Mouse (Mus musculus): ENCODE results near the gene Krt81.

DNA sequence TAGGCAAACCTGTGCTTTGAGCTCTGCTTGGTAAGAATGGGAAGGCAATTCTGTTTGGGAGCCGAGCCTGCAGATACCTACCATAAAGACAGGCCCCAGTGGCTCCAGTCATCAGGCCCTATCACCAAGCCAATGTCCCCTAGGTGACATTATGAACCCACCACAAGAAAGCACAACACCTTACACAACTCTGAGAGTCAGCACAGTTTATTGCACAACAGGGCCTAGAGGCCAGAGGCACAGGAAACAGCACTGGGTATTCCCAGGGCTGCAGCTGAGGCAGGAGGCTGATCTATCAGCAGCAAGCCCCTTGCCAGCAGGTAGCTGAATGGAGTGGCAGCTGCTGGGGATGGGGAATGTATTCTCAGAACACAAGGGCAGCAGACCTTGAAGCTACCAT, 21.4 kb upstream of the Krt81 start:
- no peak for TF ChIP-seq POLR2A (IDR thresholded peaks at IDR 0.05; ENCODE audit: borderline replicate concordance, insufficient read depth, low read length)
- TF ChIP-seq CTCF (IDR thresholded peaks at IDR 0.05; ENCODE audit: borderline replicate concordance, insufficient read depth, low read depth, low read length), result no peak

All from cerebellum, adult 2 months (tissue).